Mouse (Mus musculus): ENCODE measurements at regions not wholly inside any gene's neighbourhood (a gene's known extent, or its start where the extent isn't known, plus 50 kb on each side); places are given as distances from the start of the nearest gene placed in this dataset.

GRCm38 (mm10) chrX:152918212-152918611 is 88.1 kb upstream of the Usp51 start:
- peak; percentile 13 to 16 for DNase-seq (ENCODE audit: low spot score in 2 of 2)

GRCm38 (mm10) chrX:152926991-152927390 is 79.3 kb upstream of the Usp51 start:
- DNase-seq (ENCODE audit: low spot score in 2 of 2), result no peak

GRCm38 (mm10) chrX:152946201-152946600 is 60.1 kb upstream of the Usp51 start:
- no peak for DNase-seq (ENCODE audit: low spot score in 2 of 2)

Measured in spleen, postnatal 36 days (tissue).